Mouse (Mus musculus): ENCODE measurements around the gene Traf3.

GRCm38 (mm10) chr12:111125666-111126065 is 40.5 kb upstream of the Traf3 start:
- TF ChIP-seq CTCF (IDR thresholded peaks at IDR 0.05; ENCODE audit: control insufficient read depth, insufficient read depth, insufficient read length) (no peak), FOSL1 (IDR thresholded peaks at IDR 0.05; ENCODE audit: insufficient read depth, low read length, poor library complexity, severe bottlenecking) (no peak), USF1 (IDR thresholded peaks at IDR 0.05; ENCODE audit: low read depth) (no peak), MYOD1 (IDR thresholded peaks at IDR 0.05; ENCODE audit: control insufficient read depth, insufficient read length, low read depth) (no peak), CEBPB (IDR thresholded peaks at IDR 0.05; ENCODE audit: low read depth) (no peak), MAX (IDR thresholded peaks at IDR 0.05) (no peak)
